Mouse (Mus musculus) 3134 (cell line): Measurements from ENCODE around the gene Trank1.

Experiments
- DNase-seq: peaks from one replicate; pipeline ENCODE4 v3.0.0-alpha.2; 2011; ENCODE audit warnings: low spot score; ENCODE audit not compliant: insufficient read length; ENCODE audit errors: extremely low read depth

Trank1 gene

DNA sequence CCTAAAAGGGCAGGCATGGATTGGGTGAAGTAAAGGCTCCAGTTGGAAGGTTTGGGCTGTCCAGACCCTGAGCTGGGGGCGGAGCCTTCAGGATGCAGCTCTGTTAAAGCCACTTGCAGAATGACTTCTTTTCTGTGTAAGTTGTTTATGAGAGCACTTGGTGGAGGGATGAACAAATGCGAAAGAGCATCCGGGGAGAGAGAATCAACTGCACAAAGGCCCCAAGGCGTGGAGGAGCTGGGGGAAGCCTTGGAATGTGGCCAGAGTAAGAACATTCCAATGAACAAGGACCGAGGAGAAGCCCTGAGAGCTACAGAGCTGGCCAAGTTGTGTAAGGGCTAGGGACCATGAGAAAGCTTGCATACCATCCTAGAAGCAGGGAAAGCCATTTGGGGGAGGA, 111.0 kb downstream of the Trank1 start:
- no peak for DNase-seq

DNA sequence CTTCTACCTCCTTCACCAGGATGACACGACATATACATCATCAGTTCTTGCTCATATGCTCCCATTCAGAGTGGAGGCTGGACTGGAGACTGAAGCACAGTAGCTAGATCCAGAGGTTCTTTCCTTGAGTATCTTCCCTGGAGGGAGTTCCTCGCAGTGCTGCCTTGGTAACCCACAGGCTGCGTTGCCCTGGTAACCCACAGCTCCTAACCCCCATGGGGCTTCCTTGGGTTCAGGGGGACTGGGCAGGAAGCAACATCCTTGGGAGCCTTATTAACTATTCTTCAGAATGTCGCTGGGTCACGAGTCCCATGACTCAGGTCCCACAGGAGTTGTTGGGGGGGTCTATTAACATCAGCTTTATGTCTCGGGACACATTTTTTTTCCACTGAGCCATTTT, 113.6 kb downstream of the Trank1 start:
- DNase-seq = no peak

DNA sequence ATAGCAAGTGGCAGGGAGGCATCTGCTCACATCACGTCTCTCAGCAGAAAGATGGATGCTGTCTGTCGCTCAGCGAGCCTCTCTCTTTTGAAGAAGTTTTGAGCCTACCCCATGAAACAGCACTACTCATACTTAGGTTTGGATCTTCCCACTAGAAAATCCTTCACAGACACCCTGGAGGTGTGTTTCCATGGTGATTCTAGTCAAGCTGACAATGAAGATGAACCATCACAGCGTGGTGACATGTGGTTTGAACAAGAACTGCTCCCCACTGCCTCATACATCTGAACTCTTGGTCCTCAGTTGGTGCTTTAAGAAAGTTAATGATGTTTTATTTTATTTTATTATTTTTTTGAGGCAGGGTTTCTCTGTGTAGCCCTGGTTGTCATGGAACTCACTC, 114.4 kb downstream of the Trank1 start:
- DNase-seq = no peak

DNA sequence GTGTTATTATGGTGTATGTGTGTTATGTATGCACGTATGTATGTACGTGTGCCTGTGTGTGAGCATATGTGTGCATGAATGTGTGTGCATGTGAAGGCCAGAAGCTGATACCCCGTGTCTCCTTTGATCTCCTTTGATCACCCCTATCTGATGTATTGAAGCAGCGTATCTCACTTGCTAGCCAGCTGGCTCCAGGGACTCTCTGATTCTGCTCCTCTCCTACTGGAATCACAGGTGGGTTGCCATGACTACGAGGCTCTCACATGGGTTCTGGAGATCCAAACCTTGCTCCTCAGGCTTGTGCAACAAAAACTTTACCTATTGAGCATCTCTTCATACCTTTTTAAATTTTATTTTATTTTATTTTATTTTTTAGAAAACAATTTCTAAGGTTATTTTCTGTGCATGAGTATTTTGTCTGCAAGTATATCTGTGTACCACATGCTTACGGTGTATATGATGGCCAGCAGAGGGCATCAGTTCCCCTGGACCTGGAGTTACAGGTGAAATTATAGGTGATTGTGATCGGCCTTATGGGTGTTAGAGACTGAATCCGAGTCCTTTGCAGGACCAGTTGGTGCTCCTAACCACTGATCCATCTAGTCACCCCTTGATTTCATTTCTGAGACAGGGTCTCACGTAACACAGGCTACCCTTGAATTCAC, 116.5 kb downstream of the Trank1 start:
- DNase-seq = no peak

DNA sequence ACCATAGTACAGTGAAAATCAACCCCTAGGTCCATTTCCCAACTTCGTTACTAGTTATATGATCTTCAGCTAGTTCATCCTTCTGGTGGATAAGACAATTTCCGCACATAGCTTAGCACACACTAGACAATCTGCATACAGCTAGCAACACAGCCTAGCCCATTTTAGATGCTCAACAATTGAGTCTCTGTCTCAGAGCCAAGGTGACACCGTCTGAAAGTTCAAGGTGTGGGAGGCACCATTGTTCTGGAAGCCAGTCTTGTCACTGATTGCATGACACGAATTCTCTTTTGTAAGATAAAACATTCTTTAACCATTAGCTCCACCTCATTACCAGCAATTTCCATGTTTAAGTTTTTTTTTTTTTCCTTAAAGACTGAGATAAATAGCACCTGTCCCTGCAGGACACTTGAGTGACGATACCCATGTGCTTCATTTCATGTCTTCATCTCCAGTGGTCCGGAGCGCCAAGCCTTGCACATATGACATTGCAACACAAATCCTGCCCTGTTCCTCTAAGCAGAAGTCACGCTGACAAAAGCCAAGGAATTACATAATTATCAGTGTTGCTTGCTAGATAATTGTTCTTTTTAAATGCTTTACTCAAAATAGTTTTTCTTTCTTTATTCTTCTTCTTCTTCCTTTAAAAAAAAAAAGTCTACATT, 117.3 kb downstream of the Trank1 start:
- no peak for DNase-seq

DNA sequence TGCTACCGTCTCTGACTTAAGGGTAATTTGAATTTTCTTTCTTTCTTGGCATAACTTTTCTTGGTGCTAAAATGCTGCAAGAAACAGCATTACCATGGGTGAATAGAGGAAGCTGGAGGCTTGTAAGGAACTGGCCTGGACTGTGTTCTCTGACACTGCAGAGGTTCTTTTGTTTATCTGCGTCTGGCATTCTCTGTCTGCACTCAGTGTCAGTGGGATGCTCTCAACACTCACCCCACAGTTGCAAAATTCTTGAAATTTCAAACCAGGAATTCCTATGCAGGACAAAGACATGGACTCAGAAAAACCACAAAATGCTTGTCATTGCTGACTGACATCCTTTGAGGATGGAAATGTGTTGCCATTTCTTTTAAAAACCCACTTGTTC, 117.8 kb downstream of the Trank1 start:
- DNase-seq = no peak

DNA sequence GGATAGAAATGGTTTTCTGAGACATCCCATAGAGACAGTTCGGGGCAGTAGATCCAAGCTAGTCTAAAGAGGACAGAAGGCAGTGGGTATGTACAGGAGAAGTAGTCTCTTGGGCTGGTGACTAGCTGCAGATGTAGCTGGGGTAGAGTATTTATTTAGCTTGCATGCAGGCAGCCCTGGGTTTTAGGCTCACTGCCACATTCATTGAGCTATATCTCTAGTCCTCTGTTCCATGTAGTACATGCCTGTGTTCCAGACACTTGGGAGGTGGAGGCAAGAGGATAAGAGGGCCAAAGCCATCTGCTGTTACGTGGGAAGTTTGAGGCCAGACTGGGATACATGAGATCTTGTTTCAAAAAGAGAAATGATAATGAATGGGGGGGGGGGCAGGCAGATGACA, 123.9 kb downstream of the Trank1 start:
- no peak for DNase-seq

DNA sequence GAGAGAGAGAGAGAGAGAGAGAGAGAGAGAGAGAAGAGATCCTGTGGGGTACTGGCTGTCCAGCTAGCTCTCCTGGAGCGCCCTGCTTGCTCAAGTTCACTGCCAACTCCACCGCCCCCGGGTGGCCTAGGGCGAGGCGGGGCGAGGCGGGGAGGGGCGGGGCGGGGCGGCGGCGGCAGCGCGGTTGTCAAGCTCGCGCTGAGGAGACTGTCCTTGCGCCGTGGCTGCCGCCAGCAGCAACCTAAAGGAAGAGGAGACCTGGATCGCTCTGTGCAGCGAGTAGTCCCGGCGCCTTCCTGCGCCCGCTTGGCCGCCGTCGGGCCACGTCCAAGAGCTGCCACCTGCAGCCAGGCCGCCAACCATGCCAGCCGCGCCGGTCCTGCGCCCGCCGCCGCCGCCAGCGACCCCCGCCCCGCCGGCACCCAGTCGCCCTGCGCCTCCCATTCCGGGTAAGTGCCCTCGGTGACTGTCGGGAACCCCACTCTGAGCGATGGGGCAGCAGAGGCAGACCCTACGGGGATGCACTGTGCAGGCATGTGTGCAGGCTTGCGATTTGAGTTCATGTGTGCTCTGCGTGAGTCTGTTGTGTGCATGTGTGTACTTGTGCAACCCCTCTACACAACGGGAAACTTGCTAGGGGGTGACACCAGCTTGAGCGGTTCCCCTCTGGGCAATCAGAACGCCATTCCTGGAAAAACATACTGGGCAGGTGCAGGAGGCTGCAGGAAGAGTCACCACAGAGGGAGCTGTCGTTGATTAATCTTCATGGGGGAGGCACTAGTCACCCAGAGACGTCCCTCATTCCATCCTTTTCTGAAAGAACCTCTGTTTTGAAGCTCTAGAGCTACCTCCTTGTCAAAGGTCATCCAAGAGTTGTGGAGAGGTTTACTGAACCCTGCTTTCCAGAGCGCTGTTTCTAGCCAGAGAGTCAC, 127.6 kb downstream of the Trank1 start, which contains the start of gene Dclk3:
TSS of gene Dclk3 (plus strand) at position 178 of the 932 bp plus-strand sequence.
- no peak for DNase-seq

DNA sequence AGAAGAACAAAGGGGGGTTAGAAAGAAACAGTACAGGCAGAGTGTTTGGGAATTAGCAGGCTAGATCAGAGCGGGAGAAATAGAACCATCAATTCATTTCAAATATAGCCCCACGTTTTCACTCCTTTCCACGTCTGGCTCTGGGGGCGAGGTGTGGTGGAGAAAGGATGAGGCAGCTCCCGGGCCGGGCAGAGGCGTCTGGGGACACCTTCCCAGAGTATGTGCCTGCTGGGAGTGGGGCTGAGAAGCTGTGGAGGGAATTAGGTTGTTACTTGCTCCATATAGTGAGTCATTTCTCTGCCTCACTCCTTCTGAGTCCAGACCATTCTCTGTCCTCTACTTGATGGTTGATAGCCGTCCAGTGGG, 128.3 kb downstream of the Trank1 start:
- DNase-seq = no peak

DNA sequence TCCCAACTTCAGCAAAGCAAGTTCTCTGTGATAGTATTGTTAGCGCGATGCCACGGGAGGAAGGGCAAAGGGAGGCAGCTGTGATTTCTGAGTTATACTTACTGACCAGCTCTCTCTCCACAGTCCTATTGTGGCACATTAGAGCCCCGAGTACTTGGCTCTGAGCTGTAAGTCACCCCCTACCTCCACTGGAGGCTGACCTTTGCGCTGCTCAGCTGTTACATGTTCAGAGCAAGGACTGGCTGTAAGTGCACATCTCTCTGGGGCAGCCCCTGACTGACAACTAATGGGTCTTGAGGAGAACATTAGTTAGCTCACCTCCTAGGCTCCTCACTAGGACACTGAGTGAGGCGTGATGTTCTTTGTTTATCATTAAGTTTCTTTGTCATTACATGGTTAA, 128.9 kb downstream of the Trank1 start:
- DNase-seq = no peak

DNA sequence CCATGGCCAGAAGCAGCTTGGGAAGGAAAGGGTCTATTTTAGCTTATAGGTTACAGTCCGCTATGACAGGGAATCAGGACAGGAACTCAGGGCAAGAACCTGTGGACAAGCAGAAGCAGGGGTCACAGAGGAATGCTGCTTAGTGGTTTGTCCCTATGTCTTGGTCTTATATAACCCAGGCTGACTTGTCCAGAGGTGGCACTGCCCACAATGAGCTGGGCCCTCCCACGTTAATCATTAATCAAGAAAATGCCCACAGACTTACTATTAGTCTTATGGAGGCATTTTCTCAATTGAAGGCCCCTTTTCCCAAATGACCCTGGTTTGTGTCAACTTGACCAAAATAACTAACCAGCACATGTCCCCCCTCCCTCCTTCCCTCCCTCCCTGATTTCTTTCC, 129.6 kb downstream of the Trank1 start:
- no peak for DNase-seq
